Mouse (Mus musculus): ENCODE results near the gene Vps26a. TPM values are rescaled to one million over a fixed set of nuclear protein-coding genes. Genes with fewer than 3 reads are reported as not detected.

Vps26a gene
- polyA plus RNA-seq, 1 experiment, result 28.0 TPM

DNA sequence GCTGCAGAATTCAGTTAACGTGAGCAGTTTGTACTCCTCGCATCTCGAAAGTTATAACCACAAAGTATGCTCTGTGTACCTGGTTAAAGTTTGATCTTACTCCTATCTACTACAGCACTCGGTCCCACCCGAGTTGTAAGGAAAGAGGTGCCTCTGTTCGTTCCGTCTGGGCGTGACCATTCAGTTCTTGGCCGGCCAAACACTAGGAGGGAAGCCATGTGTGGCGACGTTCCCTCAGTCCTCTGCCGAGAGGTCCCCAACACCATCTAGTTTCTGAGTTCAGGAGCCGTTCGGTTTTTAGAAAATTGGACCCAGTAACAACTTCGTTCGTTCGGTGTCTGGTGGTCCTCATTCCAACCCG, 36.3 kb downstream of the Vps26a start:
- no peak for TF ChIP-seq POLR2A (IDR thresholded peaks at IDR 0.05; ENCODE audit: borderline replicate concordance, extremely low read depth, insufficient read depth, insufficient read length, poor library complexity, severe bottlenecking)
- no peak for TF ChIP-seq CTCF (IDR thresholded peaks at IDR 0.05; ENCODE audit: borderline replicate concordance, extremely low read depth, insufficient read depth, insufficient read length)
- no peak for DNase-seq (ENCODE audit: low read depth)

DNA sequence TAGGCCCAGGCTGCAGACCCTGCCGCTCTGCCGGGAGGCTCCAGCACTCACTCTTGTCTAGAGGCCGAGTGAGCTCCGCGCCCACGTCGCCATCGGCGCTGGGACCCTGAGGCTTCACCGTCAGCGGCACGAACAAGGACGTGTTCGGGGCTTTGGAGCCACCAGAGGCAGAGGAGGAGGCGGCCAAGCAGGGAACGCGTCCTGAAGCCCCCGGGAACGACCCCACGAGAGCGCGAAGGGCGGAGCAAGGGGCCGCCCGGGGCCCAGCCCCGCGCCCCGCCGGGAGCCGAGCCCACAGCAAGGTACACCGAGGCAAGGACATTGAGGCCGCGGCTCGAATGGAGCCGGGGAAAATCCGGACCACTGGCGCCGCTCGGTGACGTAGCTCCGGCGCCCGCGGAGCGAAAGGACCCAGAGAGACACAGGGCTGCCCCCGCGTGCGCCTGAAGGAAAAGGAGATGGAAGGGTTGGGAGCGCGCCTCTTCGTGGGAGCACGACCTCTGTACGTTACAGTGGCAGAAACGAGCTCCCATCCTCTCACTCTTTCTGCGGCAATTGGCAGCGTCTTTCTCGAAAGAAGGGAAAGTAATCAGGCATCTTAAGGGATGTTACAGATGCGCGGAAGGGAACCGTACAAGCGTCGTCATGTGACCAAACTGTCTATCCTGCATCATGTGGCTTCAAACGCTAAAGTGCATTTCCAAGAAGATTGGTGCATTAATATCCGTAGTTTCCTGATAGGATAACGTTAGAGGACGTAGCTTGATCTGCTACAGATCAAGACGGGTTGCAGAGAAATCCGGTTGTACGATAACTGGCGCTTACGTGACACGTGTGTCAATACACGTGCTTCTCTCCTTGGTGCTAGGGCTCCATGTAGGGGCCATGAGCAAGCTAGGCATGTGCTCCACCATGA, 37.0 kb downstream of the Vps26a start, which contains the start of the genes 4930507D05Rik and Supv3l1:
4930507D05Rik (plus strand) TSS at position 126 of the 916 bp plus-strand sequence.
Supv3l1 (minus strand) TSS at position 375 of the 916 bp plus-strand sequence.
- TF ChIP-seq POLR2A (IDR thresholded peaks at IDR 0.05; ENCODE audit: borderline replicate concordance, extremely low read depth, insufficient read depth, insufficient read length, poor library complexity, severe bottlenecking) (peak; percentile 57; the same call in 1 of the 2 replicates), CTCF (IDR thresholded peaks at IDR 0.05; ENCODE audit: borderline replicate concordance, extremely low read depth, insufficient read depth, insufficient read length) (no peak)
- peak; percentile 98 for DNase-seq (ENCODE audit: low read depth)

DNA sequence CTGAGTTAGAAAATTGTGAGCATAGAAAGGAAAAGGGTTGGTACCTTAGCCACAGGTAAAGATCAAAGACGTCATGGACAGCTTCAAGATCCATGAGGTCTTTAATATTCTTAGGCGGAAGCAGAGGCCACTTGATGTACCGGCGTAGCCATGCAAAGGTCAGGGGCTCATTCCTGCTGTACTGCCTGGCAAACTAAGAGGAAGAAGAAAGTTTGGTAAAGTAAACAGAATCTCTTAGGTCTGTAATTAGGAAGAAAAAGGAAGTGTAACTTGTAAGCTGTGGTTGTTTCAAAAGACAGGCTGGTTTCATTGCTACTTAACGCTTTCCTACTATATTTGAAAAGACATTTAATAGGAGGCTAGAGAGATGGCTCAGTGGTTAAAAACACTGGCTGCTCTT, 56.2 kb downstream of the Vps26a start:
- TF ChIP-seq CTCF (IDR thresholded peaks at IDR 0.05; ENCODE audit: borderline replicate concordance, extremely low read depth, insufficient read depth, insufficient read length) (no peak), POLR2A (IDR thresholded peaks at IDR 0.05; ENCODE audit: borderline replicate concordance, extremely low read depth, insufficient read depth, insufficient read length, poor library complexity, severe bottlenecking) (no peak)
- no peak for DNase-seq (ENCODE audit: low read depth)

DNA sequence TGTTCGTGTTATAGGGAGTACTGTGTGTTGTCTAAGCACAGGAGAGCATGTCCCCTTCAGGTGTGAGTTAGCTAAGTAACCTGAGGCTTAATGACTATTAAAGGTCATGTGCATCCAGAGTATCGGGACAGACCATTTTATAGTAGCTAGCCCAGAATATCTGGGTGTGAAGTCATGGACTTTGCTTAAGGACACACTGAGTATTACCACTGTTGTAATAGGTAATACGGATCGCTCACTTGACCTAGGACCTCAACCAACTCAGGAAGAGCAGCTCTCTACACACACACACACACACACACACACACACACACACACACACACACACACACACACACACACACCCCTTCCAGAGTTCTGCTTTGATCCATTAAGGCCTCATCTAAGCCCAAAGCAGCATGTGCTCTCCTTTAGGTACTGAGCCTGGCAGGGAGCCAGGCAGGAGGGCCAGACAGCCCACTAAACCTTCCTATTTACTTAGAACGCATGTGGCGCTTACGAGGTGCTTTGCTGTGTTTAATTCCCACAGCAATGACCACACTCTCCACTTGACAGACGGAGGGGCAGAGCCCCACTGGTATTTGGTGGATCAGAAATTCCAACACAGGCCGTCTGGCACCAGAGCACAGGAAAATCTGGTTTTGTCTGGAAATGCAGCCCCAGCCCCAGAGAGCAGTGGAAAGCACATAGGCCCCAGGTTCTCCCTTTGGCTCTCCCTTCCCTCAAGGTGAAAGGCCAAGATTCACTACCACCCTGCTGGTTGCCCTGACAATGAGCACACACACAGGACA, 61.3 kb downstream of the Vps26a start:
- peak; percentile 35 for DNase-seq (ENCODE audit: low read depth)
- no peak for TF ChIP-seq CTCF (IDR thresholded peaks at IDR 0.05; ENCODE audit: borderline replicate concordance, extremely low read depth, insufficient read depth, insufficient read length)
- no peak for TF ChIP-seq POLR2A (IDR thresholded peaks at IDR 0.05; ENCODE audit: borderline replicate concordance, extremely low read depth, insufficient read depth, insufficient read length, poor library complexity, severe bottlenecking)

DNA sequence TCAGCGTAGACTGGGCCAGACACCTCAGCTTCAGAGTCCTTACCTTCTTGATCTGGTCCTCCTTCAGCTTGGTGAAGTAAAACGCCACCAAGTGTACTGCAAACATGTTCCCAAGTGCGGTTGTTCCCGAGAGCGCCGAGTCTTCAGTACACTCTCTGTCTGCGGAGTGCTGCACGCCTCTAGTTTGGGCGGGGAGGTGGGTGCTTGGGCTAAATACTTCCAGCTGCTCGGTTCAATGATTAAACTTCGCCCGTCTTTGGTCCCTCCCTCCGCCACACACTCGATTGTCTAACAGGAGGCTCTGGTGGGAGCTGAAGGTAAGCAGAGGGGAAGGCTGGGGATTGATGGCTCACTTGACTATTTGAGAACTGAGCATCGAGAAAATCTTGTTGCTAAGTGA, 64.3 kb downstream of the Vps26a start, which contains the start of gene Hkdc1:
Hkdc1 (minus strand) TSS at position 237 of the 400 bp plus-strand sequence.
- no peak for TF ChIP-seq POLR2A (IDR thresholded peaks at IDR 0.05; ENCODE audit: borderline replicate concordance, extremely low read depth, insufficient read depth, insufficient read length, poor library complexity, severe bottlenecking)
- no peak for TF ChIP-seq CTCF (IDR thresholded peaks at IDR 0.05; ENCODE audit: borderline replicate concordance, extremely low read depth, insufficient read depth, insufficient read length)
- peak; percentile 4 for DNase-seq (ENCODE audit: low read depth)

DNA sequence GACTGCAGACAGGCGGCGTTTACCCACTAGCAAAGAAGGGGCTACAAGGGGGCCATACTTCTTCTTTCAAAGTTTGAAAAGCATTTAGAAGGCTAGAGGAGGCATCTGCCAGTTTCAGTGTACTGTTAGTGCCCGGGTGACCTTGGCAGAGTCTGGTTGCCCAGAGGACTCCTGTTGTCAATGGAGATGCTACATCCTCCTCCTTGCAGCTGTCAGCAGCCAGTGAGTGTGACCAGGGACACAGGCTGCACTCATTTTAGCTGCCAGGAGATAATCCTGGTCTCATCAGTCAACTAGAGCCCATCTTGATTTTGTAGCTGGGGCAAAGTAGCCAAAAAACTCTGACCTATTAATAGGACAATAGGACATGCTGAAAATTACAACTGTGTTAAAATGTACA, 65.5 kb downstream of the Vps26a start:
- no peak for DNase-seq (ENCODE audit: low read depth)
- no peak for TF ChIP-seq CTCF (IDR thresholded peaks at IDR 0.05; ENCODE audit: borderline replicate concordance, extremely low read depth, insufficient read depth, insufficient read length)
- no peak for TF ChIP-seq POLR2A (IDR thresholded peaks at IDR 0.05; ENCODE audit: borderline replicate concordance, extremely low read depth, insufficient read depth, insufficient read length, poor library complexity, severe bottlenecking)

DNA sequence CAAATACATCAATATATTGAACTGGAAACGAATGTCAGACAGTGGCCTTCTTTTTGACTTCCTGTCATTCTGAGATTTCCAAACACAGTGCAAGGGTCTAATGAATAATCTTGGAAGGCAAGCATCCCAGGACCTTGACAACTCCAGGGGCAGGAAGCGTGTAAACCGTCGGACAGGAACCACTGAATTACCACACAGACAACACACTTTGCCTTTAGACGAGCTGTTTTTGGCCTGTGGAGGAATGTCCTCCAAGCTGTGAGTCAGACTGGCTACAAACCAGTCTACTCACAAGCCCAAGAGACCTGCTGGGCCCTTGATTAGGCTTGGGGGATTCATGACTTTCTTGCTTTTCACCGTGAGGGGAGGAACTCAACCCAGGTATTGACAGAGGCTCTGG, 66.2 kb downstream of the Vps26a start:
- TF ChIP-seq POLR2A (IDR thresholded peaks at IDR 0.05; ENCODE audit: borderline replicate concordance, extremely low read depth, insufficient read depth, insufficient read length, poor library complexity, severe bottlenecking) (no peak), CTCF (IDR thresholded peaks at IDR 0.05; ENCODE audit: borderline replicate concordance, extremely low read depth, insufficient read depth, insufficient read length) (no peak)
- no peak for DNase-seq (ENCODE audit: low read depth)

DNA sequence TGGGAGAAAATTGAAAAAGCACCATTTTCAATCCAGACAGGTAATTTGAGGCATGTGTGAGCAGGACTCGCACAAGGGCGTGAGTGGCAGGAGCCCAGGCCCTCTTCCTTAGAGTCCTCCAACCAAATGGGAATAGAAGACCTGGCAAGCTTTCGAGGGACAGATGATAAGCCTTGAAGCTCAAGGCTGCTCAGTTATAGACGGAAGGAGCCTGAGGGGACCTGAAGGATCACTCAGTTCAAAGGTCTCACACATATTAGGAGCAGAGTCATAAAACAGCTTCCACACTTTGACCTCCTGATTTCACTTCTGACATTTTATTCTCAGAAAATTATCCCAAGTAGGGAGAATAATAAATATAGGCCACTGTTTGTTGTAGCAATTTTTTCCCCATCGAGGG, 67.2 kb downstream of the Vps26a start:
- DNase-seq (ENCODE audit: low read depth), result no peak
- TF ChIP-seq CTCF (IDR thresholded peaks at IDR 0.05; ENCODE audit: borderline replicate concordance, extremely low read depth, insufficient read depth, insufficient read length), result no peak
- no peak for TF ChIP-seq POLR2A (IDR thresholded peaks at IDR 0.05; ENCODE audit: borderline replicate concordance, extremely low read depth, insufficient read depth, insufficient read length, poor library complexity, severe bottlenecking)

DNA sequence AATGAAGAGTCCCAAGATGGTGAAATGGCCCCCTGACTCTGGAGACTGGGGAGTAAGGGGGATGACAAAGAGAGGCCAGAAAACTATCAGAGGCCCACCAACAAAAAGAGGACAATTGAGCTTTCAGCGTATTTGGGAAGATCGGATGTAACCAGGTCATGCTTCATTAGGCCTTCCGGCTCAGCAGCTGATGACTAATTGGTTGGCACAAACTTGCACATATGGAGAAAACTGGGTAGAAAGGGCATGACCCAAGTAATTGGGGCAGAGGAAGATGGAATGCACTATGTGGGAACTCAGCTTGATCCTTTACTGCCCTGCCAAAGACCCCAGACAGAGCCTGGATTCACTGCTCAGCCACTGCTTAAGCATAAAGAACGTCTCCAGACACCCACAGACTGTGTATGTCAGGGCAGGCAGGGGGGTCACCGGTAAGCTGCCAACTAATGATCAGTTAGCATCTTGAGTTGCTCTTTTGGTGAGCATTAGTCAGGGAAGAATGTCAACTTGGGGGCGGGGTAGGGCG, 67.7 kb downstream of the Vps26a start:
- DNase-seq (ENCODE audit: low read depth), result peak; percentile 8
- TF ChIP-seq CTCF (IDR thresholded peaks at IDR 0.05; ENCODE audit: borderline replicate concordance, extremely low read depth, insufficient read depth, insufficient read length) (no peak), POLR2A (IDR thresholded peaks at IDR 0.05; ENCODE audit: borderline replicate concordance, extremely low read depth, insufficient read depth, insufficient read length, poor library complexity, severe bottlenecking) (no peak)

DNA sequence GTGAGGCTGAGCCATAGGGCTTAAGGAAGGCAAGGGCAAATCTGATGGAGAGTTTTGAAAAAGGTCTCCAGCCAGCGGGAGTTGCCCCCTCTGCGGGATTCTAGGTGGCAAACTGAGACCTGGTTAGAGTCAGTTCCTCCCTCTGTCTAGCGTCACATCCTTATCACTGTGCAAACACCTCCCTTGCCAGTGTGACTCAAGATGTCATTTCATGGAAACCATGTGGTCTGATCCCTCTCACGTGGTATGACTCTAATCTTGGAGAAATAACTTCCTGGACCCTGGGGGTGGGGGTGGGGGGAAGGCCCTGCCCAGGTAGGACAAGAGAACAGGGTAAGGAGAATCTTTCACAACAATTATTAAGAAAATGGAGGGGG, 73.0 kb downstream of the Vps26a start:
- no peak for DNase-seq (ENCODE audit: low read depth)
- no peak for TF ChIP-seq POLR2A (IDR thresholded peaks at IDR 0.05; ENCODE audit: borderline replicate concordance, extremely low read depth, insufficient read depth, insufficient read length, poor library complexity, severe bottlenecking)
- no peak for TF ChIP-seq CTCF (IDR thresholded peaks at IDR 0.05; ENCODE audit: borderline replicate concordance, extremely low read depth, insufficient read depth, insufficient read length)

All from brain, embryonic 14.5 days (tissue).